Mouse (Mus musculus): ENCODE measurements around the gene Cdc14b.

The Cdc14b gene

DNA sequence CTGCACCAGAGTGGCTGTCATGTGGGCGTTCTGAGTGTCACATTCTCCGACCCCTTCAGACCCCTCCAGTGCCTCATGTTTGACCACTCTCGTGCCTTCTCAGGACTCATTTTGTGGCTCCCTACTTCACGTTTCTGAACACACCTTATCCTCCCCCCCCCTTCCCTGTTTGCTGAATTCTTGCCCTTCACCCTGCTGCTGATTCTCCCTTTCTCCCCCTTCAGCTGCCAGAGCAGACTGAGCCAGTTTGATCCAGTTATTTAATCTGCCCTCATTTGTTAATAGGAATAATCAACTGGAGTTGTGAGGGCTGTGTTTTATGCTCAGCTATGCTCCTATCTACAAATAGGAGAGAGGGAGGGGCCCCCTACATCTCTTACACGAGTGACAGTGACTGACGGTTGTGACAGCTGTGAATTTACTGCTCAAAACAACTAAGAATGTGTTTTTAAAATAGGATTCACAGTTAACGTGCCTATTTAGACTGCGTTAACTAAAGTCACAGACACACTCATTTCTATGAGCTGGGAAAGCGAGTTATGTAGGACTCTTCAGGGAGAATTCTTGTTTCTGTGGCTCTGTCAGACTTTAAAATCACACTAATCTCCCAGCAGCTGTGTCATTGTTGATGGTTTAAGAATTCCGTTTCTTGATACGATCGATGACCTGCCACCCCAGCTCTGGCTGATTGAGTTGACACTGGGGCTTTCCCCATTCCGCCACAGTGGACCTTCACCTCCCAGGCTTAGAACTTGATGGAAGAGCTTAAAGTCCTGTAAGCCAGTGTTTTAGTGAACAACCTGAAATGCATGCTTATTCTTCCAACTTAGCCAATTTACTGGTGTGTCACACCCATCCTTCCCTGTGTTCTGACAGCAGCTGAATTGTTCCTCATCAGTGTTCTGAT, 96.1 kb downstream of the Cdc14b start:
- in situ Hi-C loops (cut with MseI, MboI), result no loop called here

GRCm38 (mm10) chr13:64178000-64178399, 97.1 kb downstream of the Cdc14b start:
- in situ Hi-C loops (cut with MseI, MboI), result no loop called here

DNA sequence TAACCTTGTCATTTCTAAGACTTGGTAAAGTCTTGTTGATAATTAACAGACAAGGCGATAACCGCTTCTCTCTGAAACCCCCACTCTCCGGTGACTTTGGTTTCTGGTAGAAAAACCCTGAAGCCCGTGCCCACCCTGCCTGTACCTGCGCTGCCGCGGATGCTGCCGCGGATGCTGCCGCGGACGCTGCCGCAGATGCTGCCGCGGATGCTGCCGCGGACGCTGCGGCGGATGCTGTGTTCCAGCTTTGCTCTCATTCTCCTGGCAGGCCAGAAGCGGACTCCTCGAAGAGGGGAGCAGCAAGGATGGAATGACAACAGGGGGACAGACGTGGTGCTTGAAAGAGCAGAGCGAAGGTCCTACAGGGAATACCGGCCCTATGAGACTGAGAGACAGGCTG, 105.3 kb downstream of the Cdc14b start:
- in situ Hi-C loops (cut with MseI, MboI), result no loop called here

DNA sequence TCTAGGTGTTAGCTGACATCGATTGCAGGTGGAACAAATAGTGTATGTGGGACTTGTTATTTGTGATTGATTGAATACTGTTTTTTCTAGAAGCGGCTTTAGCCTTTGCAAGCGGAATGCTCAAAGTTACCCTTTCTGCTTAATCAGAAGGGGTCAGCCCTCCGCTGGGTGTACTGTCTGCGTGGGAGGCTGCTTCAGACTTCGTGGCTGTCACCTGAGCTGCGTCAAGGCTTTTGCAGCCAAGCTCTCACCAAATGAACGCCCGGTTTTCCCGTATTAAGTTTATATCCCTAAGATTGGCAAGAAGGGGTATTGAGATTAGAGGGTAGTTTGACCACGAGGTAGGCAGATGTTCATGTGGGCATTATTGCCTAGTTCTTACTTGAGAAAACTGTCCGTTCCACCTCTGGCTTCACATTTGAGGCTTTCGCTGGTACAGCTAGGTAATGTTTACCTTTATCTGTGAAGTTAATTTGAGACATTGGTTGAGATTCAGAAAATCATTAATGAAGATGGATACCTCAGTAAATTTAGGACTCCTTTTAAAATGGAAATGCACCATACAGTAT, 111.9 kb downstream of the Cdc14b start:
- in situ Hi-C loops (cut with MseI, MboI), result no loop called here

DNA sequence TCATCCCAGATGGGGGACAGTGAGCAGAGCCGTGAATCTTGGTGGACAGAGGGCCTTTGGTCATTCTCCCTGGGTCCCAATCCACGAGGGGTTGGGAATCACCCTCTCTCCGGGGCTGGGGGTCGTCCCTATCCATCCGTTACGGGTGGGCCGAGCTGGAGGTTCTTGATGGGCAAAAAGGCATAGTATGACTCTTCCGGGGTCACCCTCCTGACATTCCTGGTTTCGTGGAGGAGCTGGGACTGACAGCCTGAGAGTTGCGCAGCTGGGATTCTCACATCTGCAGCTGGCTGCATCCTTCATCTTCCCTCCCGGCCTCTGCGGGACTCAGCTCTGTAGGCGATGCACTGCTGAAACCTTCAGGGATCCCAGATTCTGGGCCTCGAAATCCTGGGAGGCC, 112.5 kb downstream of the Cdc14b start:
- in situ Hi-C loops (cut with MseI, MboI), result no loop called here

DNA sequence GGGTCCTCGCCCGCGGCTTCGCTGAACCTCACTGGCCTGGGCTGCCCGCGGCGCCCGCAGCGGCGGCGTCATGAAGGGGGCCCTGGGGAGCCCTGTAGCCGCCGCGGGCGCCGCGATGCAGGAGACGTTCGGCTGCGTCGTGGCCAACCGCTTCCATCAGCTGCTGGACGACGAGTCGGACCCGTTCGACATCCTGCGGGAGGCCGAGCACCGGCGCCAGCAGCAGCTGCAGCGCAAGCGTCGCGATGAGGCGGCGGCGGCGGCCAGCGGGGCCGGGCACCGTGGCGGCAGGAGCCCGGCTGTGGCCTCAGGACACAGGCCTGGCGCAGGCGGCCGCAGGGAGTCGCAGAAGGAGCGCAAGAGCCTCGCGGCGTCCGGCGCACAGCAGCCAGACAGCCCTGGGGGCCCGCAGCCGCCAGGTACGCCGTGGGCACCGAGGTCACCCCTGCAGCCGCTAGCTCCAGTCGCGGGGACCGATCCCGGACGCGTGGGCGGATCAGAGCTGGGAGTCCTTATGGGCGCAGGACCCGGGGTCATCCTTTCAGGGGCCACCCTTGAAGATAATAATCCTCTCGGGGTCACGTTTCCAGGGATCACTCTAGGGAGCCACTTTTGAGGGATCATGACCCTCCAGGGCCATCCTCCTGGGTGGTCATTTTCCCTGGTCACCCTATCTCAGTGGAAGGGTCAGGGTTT, 113.0 kb downstream of the Cdc14b start:
- in situ Hi-C loops (cut with MseI, MboI), result no loop called here

DNA sequence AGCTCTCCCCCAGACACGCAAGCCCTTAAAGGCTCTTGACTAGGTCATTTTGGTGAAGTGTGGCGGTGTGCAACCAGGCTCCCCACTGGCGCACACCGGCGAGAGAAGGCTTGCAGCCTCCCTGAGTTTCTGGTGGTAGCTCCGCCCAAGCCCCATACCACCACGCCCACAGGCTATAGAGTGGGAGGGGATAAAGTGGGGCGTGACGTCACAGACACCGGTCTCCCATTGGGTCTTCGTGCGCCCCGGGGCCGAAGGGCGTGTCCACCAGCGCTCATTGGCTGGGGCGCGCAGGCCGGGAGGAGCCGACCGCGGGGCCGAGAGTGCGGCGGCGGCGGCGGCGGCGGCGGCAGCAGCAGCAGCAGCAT, 113.6 kb downstream of the Cdc14b start, which contains the start of gene Habp4:
Gene Habp4 (plus strand): TSS at position 277 of the 368 bp plus-strand sequence.
- in situ Hi-C loops (cut with MseI, MboI), result no loop called here

DNA sequence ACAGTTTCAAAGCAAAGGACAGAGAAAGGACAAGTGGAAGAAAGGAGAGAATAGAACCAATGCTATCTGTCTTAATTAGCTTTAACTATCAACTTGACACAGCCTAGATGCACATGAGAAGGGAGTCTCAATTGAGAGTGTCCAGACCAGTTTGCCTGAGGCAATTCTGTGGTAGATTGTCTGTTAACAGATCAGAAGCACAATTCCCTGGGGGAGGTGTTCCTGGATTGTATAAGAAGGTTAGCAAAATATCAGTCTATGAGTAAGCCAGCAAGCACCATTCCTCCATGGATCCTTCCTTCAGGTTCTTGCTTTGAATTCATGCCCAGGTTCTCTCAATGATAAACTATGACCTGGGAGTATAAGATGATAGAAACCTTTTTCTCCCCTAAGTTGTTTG, 118.1 kb downstream of the Cdc14b start:
- in situ Hi-C loops (cut with MseI, MboI), result no loop called here

DNA sequence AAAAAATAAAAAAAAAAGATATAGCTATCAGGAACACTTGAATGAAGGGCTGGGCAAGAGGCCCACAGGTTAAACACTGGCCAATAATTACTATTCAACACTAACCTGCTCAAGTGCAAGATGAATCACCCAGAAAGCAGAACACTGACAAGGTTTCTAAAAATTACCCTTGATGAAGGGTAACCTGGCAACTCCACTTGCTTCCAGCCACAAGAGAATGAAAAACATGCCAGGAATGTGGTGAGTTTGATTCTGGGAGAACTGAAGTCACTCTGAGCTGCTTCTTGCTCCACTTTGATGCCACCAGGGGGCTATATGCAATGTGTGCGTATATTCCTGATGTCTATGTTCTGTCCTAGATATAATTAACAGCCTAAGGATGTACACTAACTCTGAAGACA, 119.9 kb downstream of the Cdc14b start:
- in situ Hi-C loops (cut with MseI, MboI), result no loop called here

GRCm38 (mm10) chr13:64154651-64155050, 120.4 kb downstream of the Cdc14b start:
- in situ Hi-C loops (cut with MseI, MboI), result no loop called here

DNA sequence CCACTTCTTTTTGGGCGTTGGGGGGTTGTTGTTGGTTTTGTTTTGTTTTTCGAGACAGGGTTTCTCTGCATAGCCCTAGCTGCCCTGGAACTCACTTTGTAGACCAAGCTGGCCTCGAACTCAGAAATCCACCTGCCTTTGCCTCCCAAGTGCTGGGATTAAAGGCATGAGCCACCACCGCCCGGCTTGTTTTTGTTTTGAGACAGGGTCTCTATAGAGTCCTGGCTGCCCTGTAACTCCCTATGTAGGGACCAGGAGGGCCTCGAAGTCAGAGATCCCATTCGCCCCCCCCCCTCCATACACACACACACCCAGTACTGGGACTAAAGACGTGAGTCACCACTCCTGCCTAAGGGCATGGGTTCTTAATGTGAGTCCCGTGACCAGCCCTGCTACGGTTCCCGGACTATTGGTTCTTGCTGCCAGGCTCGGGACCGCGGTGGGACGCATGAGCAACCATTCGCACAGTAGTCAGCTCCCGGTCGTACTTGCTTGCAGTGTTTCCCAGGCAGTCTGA, 121.3 kb downstream of the Cdc14b start:
- in situ Hi-C loops (cut with MseI, MboI), result no loop called here

DNA sequence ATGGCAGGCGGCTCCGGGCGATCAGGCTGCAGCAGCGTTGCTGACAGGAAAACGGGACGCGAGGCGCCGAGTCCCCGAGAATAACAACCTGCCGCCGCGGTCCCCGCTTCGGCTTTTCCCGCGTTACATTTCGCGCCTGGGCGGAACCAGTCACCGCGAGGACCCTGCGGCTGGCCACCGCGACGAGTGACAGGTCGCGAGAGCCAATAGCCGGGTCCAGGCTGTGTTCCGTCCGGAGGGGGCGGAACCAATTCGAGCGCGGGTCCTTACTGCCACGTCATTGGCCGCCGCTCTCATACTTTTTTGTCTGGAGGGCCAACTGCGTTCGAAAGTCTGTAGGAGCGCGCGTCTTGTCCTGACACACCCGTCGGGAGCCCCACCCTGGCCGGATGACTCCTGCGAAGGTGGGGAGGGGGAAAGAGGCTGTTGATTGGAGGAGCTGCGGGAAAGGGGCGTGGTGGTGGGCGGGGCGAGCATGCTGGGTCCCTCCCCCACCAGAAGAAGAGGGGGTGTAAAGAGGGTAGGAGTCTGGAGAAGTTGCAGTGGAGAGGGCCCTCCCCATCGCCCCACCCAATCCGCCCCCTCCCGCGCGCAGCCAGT, 121.9 kb downstream of the Cdc14b start, which contains the start of gene Zfp367:
Gene Zfp367 (minus strand): TSS at position 120 of the 600 bp plus-strand sequence.
- in situ Hi-C loops (cut with MseI, MboI), result no loop called here

DNA sequence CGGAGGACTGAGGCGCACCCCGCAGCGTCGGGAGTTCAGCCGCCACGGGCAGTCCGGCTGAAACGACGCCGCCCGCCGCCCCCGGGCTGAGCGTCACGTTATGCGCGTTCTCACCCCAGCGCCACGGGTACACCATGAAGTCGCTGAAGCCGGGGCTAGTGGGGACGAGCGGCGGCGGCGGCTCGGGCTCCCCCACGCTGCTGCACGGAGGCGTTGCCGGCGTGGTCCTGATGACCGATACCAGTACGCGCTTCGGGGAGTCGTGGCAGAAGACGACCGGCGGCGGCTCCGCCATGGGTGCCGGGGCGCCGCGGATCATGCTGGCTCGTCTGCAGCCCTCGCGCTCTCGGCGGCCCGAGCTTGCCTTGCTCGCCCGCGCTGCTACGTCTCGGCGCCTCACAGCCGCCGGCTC, 122.4 kb downstream of the Cdc14b start:
- in situ Hi-C loops (cut with MseI, MboI), result no loop called here

DNA sequence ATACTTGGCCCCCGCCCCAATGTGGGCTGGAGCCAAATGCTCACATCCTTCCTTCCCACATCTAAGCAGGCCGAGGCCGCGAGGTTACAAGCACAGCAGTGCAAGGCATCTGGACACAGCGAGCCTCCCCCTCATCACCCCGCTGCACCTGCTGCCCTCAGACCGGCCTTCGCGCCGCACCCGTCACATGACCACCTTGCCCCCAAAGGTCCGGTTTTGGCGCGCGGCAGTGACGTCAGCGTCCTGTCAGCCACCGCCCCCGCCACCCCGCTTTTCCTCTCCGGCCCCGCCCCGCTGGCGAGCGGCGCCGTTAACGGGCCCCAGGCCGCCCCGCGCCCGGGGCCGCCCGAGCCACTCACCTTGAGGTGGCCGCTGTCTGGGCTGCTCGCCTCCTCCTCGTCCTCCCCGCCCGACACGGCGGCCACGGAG, 122.8 kb downstream of the Cdc14b start:
- in situ Hi-C loops (cut with MseI, MboI), result no loop called here

DNA sequence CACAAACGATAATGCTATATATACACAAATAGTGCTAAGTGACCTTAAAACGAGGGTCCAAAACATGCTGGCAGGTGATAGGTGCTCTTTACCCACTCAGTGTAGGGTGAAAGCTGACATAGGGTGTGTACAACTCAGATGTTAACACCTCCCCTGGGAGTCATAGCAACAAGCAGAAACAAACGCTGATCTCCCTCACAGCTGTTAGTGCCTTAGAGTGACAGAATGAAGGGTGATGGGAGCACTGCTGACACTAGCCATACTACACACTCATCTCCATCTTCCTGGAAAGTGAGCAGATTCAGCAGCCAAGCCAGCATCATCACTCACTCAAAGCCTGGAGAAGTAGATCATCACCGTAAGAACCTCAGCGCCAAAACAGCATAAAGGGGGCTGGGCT, 125.0 kb downstream of the Cdc14b start:
- in situ Hi-C loops (cut with MseI, MboI), result no loop called here

Measured in mouse trophoblast stem cell (cell line).